Mouse (Mus musculus): ENCODE measurements around the gene Cited2. TPM values are rescaled to one million over a fixed set of nuclear protein-coding genes. Genes with fewer than 3 reads are reported as not detected.

Gene Cited2
- total and polyA plus RNA-seq, 2 experiments: 9.2 to 25.6 TPM

DNA sequence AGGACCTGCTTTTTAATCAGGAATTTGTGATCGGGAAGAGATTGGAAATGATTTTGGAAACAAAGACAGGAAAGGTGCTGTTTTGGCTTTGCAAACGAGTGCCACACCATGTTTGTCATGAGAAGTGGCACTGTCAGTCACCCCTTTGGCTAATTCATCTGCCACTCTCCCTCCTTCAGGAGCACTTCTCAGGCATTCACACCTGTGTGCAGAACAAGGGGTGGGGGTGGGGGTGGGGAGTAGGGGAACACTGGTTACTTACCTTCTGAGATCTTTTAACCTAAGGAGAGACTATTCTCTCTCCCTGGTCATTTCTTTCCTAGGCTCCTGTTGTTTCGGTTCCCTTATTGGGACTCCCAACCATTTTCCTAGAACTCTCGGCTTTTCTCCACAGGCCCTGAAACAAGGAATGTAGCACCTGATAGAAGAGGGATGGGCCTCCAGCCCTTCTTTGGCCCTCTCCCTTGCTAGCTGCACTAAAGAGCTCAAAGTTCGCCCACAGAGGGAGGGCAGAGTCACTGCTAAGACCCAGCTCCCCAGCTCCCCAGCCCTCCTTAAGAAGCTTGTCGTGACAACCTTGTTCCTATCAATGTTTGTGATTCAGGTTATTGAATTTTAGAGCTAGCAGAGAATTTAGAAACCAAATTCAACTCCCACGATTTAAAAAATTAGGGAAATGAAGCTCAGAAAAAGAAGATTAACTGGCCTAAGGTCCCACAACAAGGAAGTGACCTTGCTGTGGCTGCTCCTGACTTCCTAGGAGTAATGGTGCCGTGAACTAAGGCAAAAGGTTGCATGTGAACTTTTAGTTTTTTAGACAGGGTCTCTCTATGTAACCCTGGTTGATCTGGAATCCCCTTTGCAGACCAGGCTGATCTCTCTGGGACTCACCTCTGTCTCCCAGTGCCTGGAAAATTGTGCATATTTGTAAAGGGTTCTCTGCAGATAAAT is 42.3 kb upstream of the Cited2 start:
- H3K4me1 ChIP-seq (ENCODE audit: control insufficient read depth, insufficient read depth, low read length): peaks cover 8% of the 10 kb centered on the region; the same call in 1 of the 2 replicates

DNA sequence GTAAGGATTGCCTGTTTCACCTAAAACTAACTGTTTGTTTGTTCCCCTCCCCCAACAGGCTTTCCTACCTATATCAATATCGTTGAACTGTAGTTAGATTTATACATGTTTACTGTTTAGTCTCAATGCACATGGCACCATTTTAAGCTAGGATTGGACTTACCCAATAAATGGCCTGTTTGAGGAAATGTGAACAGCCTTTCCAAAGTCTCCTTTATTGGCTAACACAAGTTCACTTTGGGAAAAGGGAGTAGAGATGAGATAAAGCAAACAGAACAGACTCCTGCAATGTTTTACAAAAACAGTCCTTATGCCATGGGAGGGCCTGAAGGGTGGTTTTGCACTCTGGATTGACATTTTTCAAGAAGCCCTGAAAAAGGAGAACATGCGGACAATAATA is 41.6 kb upstream of the Cited2 start:
- H3K79me2 ChIP-seq (ENCODE audit: control insufficient read depth, insufficient read depth, low read length): no peaks in the 10 kb centered on the region
- H3K27ac ChIP-seq (replicated peaks; ENCODE audit: insufficient read depth, low read depth, low read length): no peak overlapping the region; the same call in 1 of the 2 replicates
- no peak for TF ChIP-seq CTCF (IDR thresholded peaks at IDR 0.05; ENCODE audit: low read depth, low read length)
- TF ChIP-seq POLR2A (IDR thresholded peaks at IDR 0.05; ENCODE audit: extremely low read depth, insufficient read depth, low read length): no peak
- 52% methylated on average over 2 of the region's 2 CpGs for WGBS
- no peak overlapping the region for H3K4me3 ChIP-seq (ENCODE audit: insufficient read depth, low read depth, low read length)
- no peaks in the 10 kb centered on the region for H3K27me3 ChIP-seq (ENCODE audit: control insufficient read depth, insufficient read depth, low read length)
- H3K9ac ChIP-seq (ENCODE audit: low read depth, low read length): no peak overlapping the region
- peaks cover 8% of the 10 kb centered on the region; the same call in 1 of the 2 replicates for H3K4me1 ChIP-seq (ENCODE audit: control insufficient read depth, insufficient read depth, low read length)
- peak; percentile 71 for DNase-seq (ENCODE audit: extremely low read depth, low read depth, low spot score)
- H3K36me3 ChIP-seq (ENCODE audit: control insufficient read depth, insufficient read depth, low read length): no peaks in the 10 kb centered on the region

More for the DNA sequence above, 42.3 kb upstream of the Cited2 start:
- WGBS: 80% methylated on average over 8 of the region's 8 CpGs
- no peak overlapping the region for H3K4me3 ChIP-seq (ENCODE audit: insufficient read depth, low read depth, low read length)
- H3K27me3 ChIP-seq (ENCODE audit: control insufficient read depth, insufficient read depth, low read length): no peaks in the 10 kb centered on the region
- H3K9ac ChIP-seq (ENCODE audit: low read depth, low read length): no peak overlapping the region
- H3K79me2 ChIP-seq (ENCODE audit: control insufficient read depth, insufficient read depth, low read length): no peaks in the 10 kb centered on the region
- TF ChIP-seq CTCF (IDR thresholded peaks at IDR 0.05; ENCODE audit: low read depth, low read length): no peak
- TF ChIP-seq POLR2A (IDR thresholded peaks at IDR 0.05; ENCODE audit: extremely low read depth, insufficient read depth, low read length): no peak
- no peak for DNase-seq (ENCODE audit: extremely low read depth, low read depth, low spot score)
- H3K36me3 ChIP-seq (ENCODE audit: control insufficient read depth, insufficient read depth, low read length): no peaks in the 10 kb centered on the region
- no peak overlapping the region for H3K27ac ChIP-seq (replicated peaks; ENCODE audit: insufficient read depth, low read depth, low read length)

DNA sequence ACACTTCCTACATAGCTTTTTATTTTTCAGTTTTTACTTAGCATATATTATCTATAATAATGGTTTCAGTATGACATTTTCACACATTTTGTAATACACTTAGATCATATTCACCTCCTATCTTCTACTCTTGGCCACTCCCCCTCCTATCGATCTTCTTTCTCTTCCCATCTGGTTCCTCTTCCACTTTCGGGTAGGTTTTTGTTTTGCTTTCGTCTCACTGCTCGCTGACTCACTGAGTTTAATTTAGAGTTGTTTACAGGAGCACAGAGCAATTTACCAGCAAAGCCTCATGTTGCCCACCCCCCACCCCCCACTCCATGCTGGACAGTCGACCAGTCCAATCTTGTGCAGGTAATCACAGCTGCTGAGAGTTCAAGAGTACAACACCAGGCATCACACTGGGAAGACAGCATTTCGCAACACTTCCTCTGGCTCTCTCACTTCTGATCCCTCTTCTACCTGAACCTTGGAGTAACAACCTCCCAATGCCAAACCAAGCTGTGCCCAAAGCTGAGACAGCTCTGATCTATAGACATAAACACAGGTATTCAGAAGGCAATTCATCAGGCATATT is 39.1 kb upstream of the Cited2 start:
- Histone ChIP-seq H3K27me3 (ENCODE audit: control insufficient read depth, insufficient read depth, low read length) (no peaks in the 10 kb centered on the region), H3K4me1 (ENCODE audit: control insufficient read depth, insufficient read depth, low read length) (peaks cover 8% of the 10 kb centered on the region; the same call in 1 of the 2 replicates), H3K27ac (replicated peaks; ENCODE audit: insufficient read depth, low read depth, low read length) (peak overlapping the region; percentile 61), H3K9ac (ENCODE audit: low read depth, low read length) (peak overlapping the region; percentile 2; the same call in 1 of the 2 replicates), H3K79me2 (ENCODE audit: control insufficient read depth, insufficient read depth, low read length) (no peaks in the 10 kb centered on the region), H3K36me3 (ENCODE audit: control insufficient read depth, insufficient read depth, low read length) (no peaks in the 10 kb centered on the region), H3K4me3 (ENCODE audit: insufficient read depth, low read depth, low read length) (peak overlapping the region; percentile 44)
- DNase-seq (ENCODE audit: extremely low read depth, low read depth, low spot score): peak; percentile 98
- TF ChIP-seq CTCF (IDR thresholded peaks at IDR 0.05; ENCODE audit: low read depth, low read length) (no peak), POLR2A (IDR thresholded peaks at IDR 0.05; ENCODE audit: extremely low read depth, insufficient read depth, low read length) (no peak)
- WGBS: 11% methylated on average over 6 of the region's 6 CpGs

DNA sequence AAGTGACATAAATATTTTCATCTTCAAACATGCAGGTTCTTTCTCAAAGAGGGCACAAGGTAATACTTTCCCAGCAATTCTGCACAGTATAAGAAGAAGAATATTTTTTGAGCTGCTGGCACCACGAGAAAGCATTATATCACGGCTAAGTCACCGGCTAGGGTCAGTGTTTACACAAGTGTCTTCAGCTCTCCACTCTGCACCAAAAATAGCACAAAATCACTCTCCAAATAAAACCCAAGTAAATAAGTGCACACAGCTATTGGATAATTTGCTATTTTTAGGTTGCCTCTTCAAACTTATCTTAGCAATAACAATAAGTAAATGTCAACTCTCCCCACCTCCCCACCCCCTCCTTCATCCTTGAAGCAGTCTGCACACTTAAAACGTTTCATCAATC is 33.2 kb upstream of the Cited2 start:
- no peak for DNase-seq (ENCODE audit: extremely low read depth, low read depth, low spot score)
- 20% methylated on average over 4 of the region's 4 CpGs for WGBS
- TF ChIP-seq POLR2A (IDR thresholded peaks at IDR 0.05; ENCODE audit: extremely low read depth, insufficient read depth, low read length) (no peak), CTCF (IDR thresholded peaks at IDR 0.05; ENCODE audit: low read depth, low read length) (no peak)
- H3K9ac ChIP-seq (ENCODE audit: low read depth, low read length): no peak overlapping the region
- no peak overlapping the region for H3K4me3 ChIP-seq (ENCODE audit: insufficient read depth, low read depth, low read length)
- H3K79me2 ChIP-seq (ENCODE audit: control insufficient read depth, insufficient read depth, low read length): no peaks in the 10 kb centered on the region
- no peaks in the 10 kb centered on the region for H3K27me3 ChIP-seq (ENCODE audit: control insufficient read depth, insufficient read depth, low read length)
- H3K27ac ChIP-seq (replicated peaks; ENCODE audit: insufficient read depth, low read depth, low read length): no peak overlapping the region
- no peaks in the 10 kb centered on the region for H3K4me1 ChIP-seq (ENCODE audit: control insufficient read depth, insufficient read depth, low read length)
- no peaks in the 10 kb centered on the region for H3K36me3 ChIP-seq (ENCODE audit: control insufficient read depth, insufficient read depth, low read length)

DNA sequence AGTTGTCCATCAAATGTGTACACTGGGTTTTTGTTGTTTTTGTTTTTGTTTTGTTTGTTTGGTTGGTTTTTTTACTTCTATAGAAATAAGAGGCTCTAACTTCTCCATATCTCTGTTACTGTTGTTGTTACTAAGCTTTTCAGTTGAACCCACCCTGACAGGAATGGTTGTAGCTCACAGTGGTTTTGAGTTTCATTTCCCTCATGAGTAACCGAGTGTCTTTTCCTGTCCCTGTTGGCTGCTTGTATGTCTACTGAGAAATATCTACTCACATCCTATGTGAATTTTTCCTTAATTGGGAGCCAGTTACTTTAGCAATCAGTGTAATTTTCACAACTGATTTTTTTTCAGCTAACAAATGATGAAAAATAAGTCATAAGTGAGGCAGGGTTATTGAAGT is 31.3 kb upstream of the Cited2 start:
- WGBS: 81% methylated on average over 1 of the region's 1 CpGs
- Histone ChIP-seq H3K27ac (replicated peaks; ENCODE audit: insufficient read depth, low read depth, low read length) (no peak overlapping the region), H3K4me1 (ENCODE audit: control insufficient read depth, insufficient read depth, low read length) (no peaks in the 10 kb centered on the region; the same call in 1 of the 2 replicates), H3K27me3 (ENCODE audit: control insufficient read depth, insufficient read depth, low read length) (no peaks in the 10 kb centered on the region), H3K9ac (ENCODE audit: low read depth, low read length) (no peak overlapping the region), H3K4me3 (ENCODE audit: insufficient read depth, low read depth, low read length) (no peak overlapping the region), H3K79me2 (ENCODE audit: control insufficient read depth, insufficient read depth, low read length) (no peaks in the 10 kb centered on the region), H3K36me3 (ENCODE audit: control insufficient read depth, insufficient read depth, low read length) (no peaks in the 10 kb centered on the region)
- no peak for DNase-seq (ENCODE audit: extremely low read depth, low read depth, low spot score)
- TF ChIP-seq CTCF (IDR thresholded peaks at IDR 0.05; ENCODE audit: low read depth, low read length) (no peak), POLR2A (IDR thresholded peaks at IDR 0.05; ENCODE audit: extremely low read depth, insufficient read depth, low read length) (no peak)

Measured in liver, adult 2 months (tissue).